Mouse (Mus musculus) kidney, postnatal 0 days (tissue): ENCODE data around the gene Gpc6. TPM values are rescaled to one million over a fixed set of nuclear protein-coding genes. Genes with fewer than 3 reads are reported as not detected.

Experiments used
- ATAC-seq: fragments of 200-750 bp; cut with Nextera tagmentation; replicated peaks from 2 replicates; pipeline ENCODE4 v1.8.0; 2017; ENCODE audit warnings: low read depth, moderate number of reproducible peaks, moderate TSS enrichment, moderate library complexity; ENCODE audit not compliant: low FRiP score
- DNase-seq: peaks from one replicate; pipeline ENCODE4 v3.0.0-alpha.2; 2016; ENCODE audit warnings: low spot score
- H3K27ac ChIP-seq: fragments of 300-500 bp; sonication (generic); 2 replicates; pipeline ENCODE4 v1.5.1; 2014; ENCODE audit warnings: mild to moderate bottlenecking
- H3K27me3 ChIP-seq: fragments of 300-500 bp; sonication (generic); 2 replicates; pipeline ENCODE4 v1.6.1; 2014; ENCODE audit warnings: low read length, mixed read lengths; ENCODE audit not compliant: insufficient read depth
- H3K36me3 ChIP-seq: fragments of 300-500 bp; sonication (generic); 2 replicates; pipeline ENCODE4 v1.6.1; 2014; ENCODE audit warnings: low read length, mixed read lengths; ENCODE audit not compliant: insufficient read depth
- H3K4me1 ChIP-seq: fragments of 300-500 bp; sonication (generic); replicated peaks from 2 replicates; pipeline ENCODE4 v1.6.1; 2014; ENCODE audit warnings: antibody characterized with exemption, low read length, mixed read lengths; ENCODE audit not compliant: insufficient read depth
- H3K4me2 ChIP-seq: fragments of 300-500 bp; sonication (generic); 2 replicates; pipeline ENCODE4 v1.6.1; 2014; ENCODE audit warnings: mild to moderate bottlenecking, low read length, moderate library complexity, mixed read lengths
- H3K4me3 ChIP-seq: fragments of 300-500 bp; sonication (generic); replicated peaks from 2 replicates; pipeline ENCODE4 v1.5.1; 2014; ENCODE audit warnings: low read depth, low read length
- H3K9ac ChIP-seq: fragments of 300-500 bp; sonication (generic); 2 replicates; pipeline ENCODE4 v1.6.1; 2014; ENCODE audit warnings: low read depth, low read length
- H3K9me3 ChIP-seq: fragments of 300-500 bp; sonication (generic); replicated peaks from 2 replicates; pipeline ENCODE4 v1.6.1; 2016; ENCODE audit warnings: low read length, inconsistent platforms, mixed read lengths
- CTCF ChIP-seq: IDR thresholded peaks from 2 replicates; pipeline ENCODE4 v1.5.1; 2016; ENCODE audit warnings: antibody characterized with exemption, low read depth, mild to moderate bottlenecking, moderate library complexity
- WGBS: fragments of 180-500 bp; shearing (Covaris S2); extraction: QIAGEN DNeasy Blood & Tissue Kit; methylation state at CpG from one replicate; pipeline ENCODE4 v1.1.7; 2014; 5-methylcytosine and 5-hydroxymethylcytosine counted together
- polyA plus RNA-seq: library from polyadenylated mRNA; unstranded; fragments of >200 nt; fragmentation: Nextera tagmentation; extraction: Ambion mirVana; gene quantifications from 2 replicates; pipeline ENCODE4 v1.2.1, GENCODE M21; 2015

The Gpc6 gene
- polyA plus RNA-seq, 1 experiment from 2014 or later, result 46.4 TPM

GRCm38 (mm10) chr14:117166350-117166749, 241.2 kb downstream of the Gpc6 start:
- DNase-seq (no peak), ATAC-seq (no peak)
- Histone ChIP-seq H3K4me3 (no peak overlapping the region), H3K4me1 (no peaks in the 10 kb centered on the region), H3K9ac (no peak overlapping the region), H3K27me3 (no peaks in the 10 kb centered on the region), H3K36me3 (no peaks in the 10 kb centered on the region), H3K4me2 (no peak overlapping the region), H3K9me3 (no peaks in the 10 kb centered on the region), H3K27ac (no peak overlapping the region)
- TF ChIP-seq CTCF, result no peak
- whole genome bisulfite sequencing, result 96% methylated on average over 5 of the region's 5 CpGs

- H3K4me3 ChIP-seq, result no peak overlapping the region
- no peaks in the 10 kb centered on the region for H3K4me1 ChIP-seq
- H3K4me2 ChIP-seq, result no peak overlapping the region
- H3K27me3 ChIP-seq, result no peaks in the 10 kb centered on the region
- DNase-seq, result no peak
- H3K9me3 ChIP-seq, result no peaks in the 10 kb centered on the region
- TF ChIP-seq CTCF, result no peak
- no peak overlapping the region for H3K27ac ChIP-seq
- 89% methylated on average over 2 of the region's 2 CpGs for WGBS
- H3K36me3 ChIP-seq, result no peaks in the 10 kb centered on the region
- no peak overlapping the region for H3K9ac ChIP-seq
- no peak for ATAC-seq
These were observed 268.2 kb downstream of the Gpc6 start for GRCm38 (mm10) chr14:117193364-117193763.

GRCm38 (mm10) chr14:117202012-117202411, 276.9 kb downstream of the Gpc6 start:
- no peak overlapping the region for H3K4me3 ChIP-seq
- H3K4me1 ChIP-seq, result no peaks in the 10 kb centered on the region
- no peaks in the 10 kb centered on the region for H3K36me3 ChIP-seq
- H3K27me3 ChIP-seq, result no peaks in the 10 kb centered on the region
- DNase-seq (no peak), ATAC-seq (no peak)
- H3K9me3 ChIP-seq, result no peaks in the 10 kb centered on the region
- H3K4me2 ChIP-seq, result no peak overlapping the region
- WGBS, result 76% methylated on average over 2 of the region's 2 CpGs
- no peak overlapping the region for H3K9ac ChIP-seq
- TF ChIP-seq CTCF, result no peak
- no peak overlapping the region for H3K27ac ChIP-seq

DNA sequence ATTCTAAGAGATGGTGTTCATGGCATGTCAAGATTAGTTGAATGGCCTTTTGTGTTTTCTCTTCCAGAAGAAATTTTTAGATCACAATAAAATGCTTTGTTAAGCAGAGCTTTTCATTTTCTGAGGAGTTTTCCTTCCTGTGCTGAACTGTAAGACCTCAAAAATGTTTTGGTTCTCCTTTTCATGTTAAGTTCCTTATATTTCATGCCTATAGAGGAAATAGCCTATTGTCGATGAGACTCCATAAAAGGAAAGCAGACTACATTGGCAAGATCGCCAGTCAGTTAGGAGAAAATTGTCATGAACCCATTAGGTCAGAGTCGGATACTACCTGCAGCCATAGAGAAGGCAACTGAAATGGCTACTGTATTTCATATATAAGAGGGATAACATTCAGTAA, 278.8 kb downstream of the Gpc6 start:
- no peak overlapping the region for H3K4me3 ChIP-seq
- ATAC-seq, result no peak
- H3K27me3 ChIP-seq, result no peaks in the 10 kb centered on the region
- no peak overlapping the region for H3K27ac ChIP-seq
- H3K36me3 ChIP-seq, result no peaks in the 10 kb centered on the region
- no peak overlapping the region for H3K4me2 ChIP-seq
- WGBS, result 86% methylated on average over 3 of the region's 3 CpGs
- no peak for DNase-seq
- TF ChIP-seq CTCF, result no peak
- no peaks in the 10 kb centered on the region for H3K9me3 ChIP-seq
- no peaks in the 10 kb centered on the region for H3K4me1 ChIP-seq
- no peak overlapping the region for H3K9ac ChIP-seq

- H3K9me3 ChIP-seq, result no peaks in the 10 kb centered on the region
- no peak overlapping the region for H3K9ac ChIP-seq
- no peak for TF ChIP-seq CTCF
- ATAC-seq (no peak), DNase-seq (no peak)
- no peak overlapping the region for H3K27ac ChIP-seq
- H3K27me3 ChIP-seq, result no peaks in the 10 kb centered on the region
- H3K4me2 ChIP-seq, result no peak overlapping the region
- H3K4me3 ChIP-seq, result no peak overlapping the region
- H3K36me3 ChIP-seq, result no peaks in the 10 kb centered on the region
- no peaks in the 10 kb centered on the region for H3K4me1 ChIP-seq
These were observed 289.3 kb downstream of the Gpc6 start for GRCm38 (mm10) chr14:117214373-117214772.

GRCm38 (mm10) chr14:117226920-117227319, 301.8 kb downstream of the Gpc6 start:
- no peak overlapping the region for H3K4me2 ChIP-seq

DNA sequence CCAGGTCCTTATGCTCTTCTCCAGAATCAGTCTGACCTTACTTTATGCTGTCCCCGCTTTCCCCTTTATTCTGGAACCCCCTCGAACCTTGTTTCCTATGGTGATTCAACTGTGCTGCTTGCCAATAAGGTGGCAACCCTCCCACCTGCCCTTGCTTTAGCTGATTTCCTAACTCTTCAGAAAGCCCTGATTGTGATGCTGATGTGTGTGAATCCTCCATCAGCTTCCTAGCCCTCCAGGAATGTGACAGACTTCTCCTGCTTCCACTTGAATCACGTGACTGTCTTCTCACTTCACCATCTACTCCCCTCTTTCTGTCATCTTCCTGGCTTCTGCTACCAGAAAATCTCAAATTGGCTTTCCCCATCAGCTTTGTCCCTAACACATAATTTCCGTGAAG, 305.4 kb downstream of the Gpc6 start:
- H3K27ac ChIP-seq, result no peak overlapping the region
- H3K9ac ChIP-seq, result no peak overlapping the region
- TF ChIP-seq CTCF, result no peak
- WGBS, result 71% methylated on average over 4 of the region's 4 CpGs
- H3K4me3 ChIP-seq, result no peak overlapping the region
- ATAC-seq (no peak), DNase-seq (no peak)
- H3K27me3 ChIP-seq, result no peaks in the 10 kb centered on the region
- H3K36me3 ChIP-seq, result no peaks in the 10 kb centered on the region
- H3K4me1 ChIP-seq, result no peaks in the 10 kb centered on the region
- H3K9me3 ChIP-seq, result no peaks in the 10 kb centered on the region
- no peak overlapping the region for H3K4me2 ChIP-seq

More at GRCm38 (mm10) chr14:117226920-117227319, 301.8 kb downstream of the Gpc6 start:
- no peaks in the 10 kb centered on the region for H3K27me3 ChIP-seq
- no peaks in the 10 kb centered on the region for H3K36me3 ChIP-seq
- no peaks in the 10 kb centered on the region for H3K9me3 ChIP-seq
- ATAC-seq (no peak), DNase-seq (no peak)
- no peak for TF ChIP-seq CTCF
- H3K27ac ChIP-seq, result no peak overlapping the region
- no peaks in the 10 kb centered on the region for H3K4me1 ChIP-seq
- H3K4me3 ChIP-seq, result no peak overlapping the region
- H3K9ac ChIP-seq, result no peak overlapping the region
